Mouse (Mus musculus): ENCODE results near the gene Adarb1.

GRCm38 (mm10) chr10:77442250-77442649, 24.2 kb upstream of the Adarb1 start:
- TF ChIP-seq POLR2A (IDR thresholded peaks at IDR 0.05; ENCODE audit: low read depth, low read length) (no peak), CTCF (IDR thresholded peaks at IDR 0.05; ENCODE audit: borderline replicate concordance, insufficient read depth, low read length) (no peak)
